Mouse (Mus musculus) embryonic stem cell, embryonic (primary cell): ENCODE measurements at regions not wholly inside any gene's neighbourhood (a gene's known extent, or its start where the extent isn't known, plus 50 kb on each side); places are given as distances from the start of the nearest gene placed in this dataset.
"Not testable (repeated sequence)": the region's sequence is repeated elsewhere in the genome, so short reads cannot be mapped to it uniquely, and the experiment has no call there.

Experiments used
- CTCF ChIA-PET, 4 experiments: fragments of 300-600 bp in 2 of 4; fragments of 350-600 bp in 2 of 4; sonication (Branson Sonifier 250); formaldehyde crosslinking; loops; one replicate each; lab custom pipeline; 2022; ENCODE audit warnings: inconsistent platforms in 2 of 4; lab: Charles Lee
- POLR2A ChIA-PET, 4 experiments: fragments of 300-600 bp in 2 of 4; fragments of 350-600 bp in 2 of 4; sonication (Branson Sonifier 250); formaldehyde crosslinking; loops; one replicate each; lab custom pipeline; 2022; ENCODE audit warnings: antibody characterized with exemption in 4 of 4, inconsistent platforms in 1 of 4; lab: Charles Lee

GRCm38 (mm10) chr2:39633041-39633440, 406.8 kb upstream of the Ppp6c start:
- ChIA-PET POLR2A (no interaction called here), CTCF (no interaction called here)

GRCm38 (mm10) chr2:39614221-39614620, 388.0 kb upstream of the Ppp6c start:
- ChIA-PET CTCF (no interaction called here), POLR2A (interaction anchor here in 1 of 4 experiments (0.6 kb wide), 1 partner anchor 78 kb away, joined by 3 read pairs; no protein-coding TSS in a partner anchor)

- ChIA-PET CTCF (no interaction called here), POLR2A (no interaction called here)
Observed at GRCm38 (mm10) chr2:39612809-39613208, 386.6 kb upstream of the Ppp6c start.

GRCm38 (mm10) chr2:39612236-39612635, 386.0 kb upstream of the Ppp6c start:
- CTCF ChIA-PET = no interaction called here
- POLR2A ChIA-PET = no interaction called here

- ChIA-PET CTCF (no interaction called here), POLR2A (no interaction called here)
Observed at GRCm38 (mm10) chr2:39602256-39602655, 376.0 kb upstream of the Ppp6c start.

GRCm38 (mm10) chr2:39558193-39558592, 331.9 kb upstream of the Ppp6c start:
- CTCF ChIA-PET = no interaction called here
- POLR2A ChIA-PET = no interaction called here

- ChIA-PET CTCF (no interaction called here), POLR2A (no interaction called here)
Observed at GRCm38 (mm10) chr2:39507984-39508383, 281.7 kb upstream of the Ppp6c start.

GRCm38 (mm10) chr2:39483208-39483912, 257.1 kb upstream of the Ppp6c start:
- POLR2A ChIA-PET = no interaction called here
- CTCF ChIA-PET = interaction anchor here in 1 of 4 experiments (0.6 kb wide), 1 partner anchor 89 kb away, joined by 4 read pairs; no protein-coding TSS in a partner anchor

- CTCF ChIA-PET = no interaction called here
- POLR2A ChIA-PET = no interaction called here
Observed at GRCm38 (mm10) chr2:39482608-39483007, 256.4 kb upstream of the Ppp6c start.

- ChIA-PET CTCF (no interaction called here), POLR2A (no interaction called here)
Observed at GRCm38 (mm10) chr2:39480236-39480635, 254.0 kb upstream of the Ppp6c start.

- POLR2A ChIA-PET = not testable (repeated sequence)
Observed at GRCm38 (mm10) chr2:39472925-39473324, 246.7 kb upstream of the Ppp6c start.

More at GRCm38 (mm10) chr2:39472925-39473324, 246.7 kb upstream of the Ppp6c start:
- CTCF ChIA-PET = not testable (repeated sequence)
